Mouse (Mus musculus) thymus, adult 2 months (tissue): Measurements from ENCODE around the gene P2rx7.

Source experiments
- CTCF ChIP-seq: fragments of 200-500 bp; IDR thresholded peaks from 2 replicates; pipeline ENCODE4 v1.5.1; 2012; ENCODE audit warnings: mild to moderate bottlenecking, control low read depth, low read length, moderate library complexity, borderline replicate concordance; ENCODE audit not compliant: control insufficient read depth, poor library complexity, insufficient read depth; ENCODE audit errors: extremely low read depth
- POLR2A ChIP-seq: fragments of 200-500 bp; IDR thresholded peaks from 2 replicates; pipeline ENCODE4 v1.6.1; 2012; ENCODE audit warnings: mild to moderate bottlenecking, low read length, control low read depth, moderate library complexity; ENCODE audit not compliant: control insufficient read depth, poor library complexity, insufficient read depth; ENCODE audit errors: extremely low read depth

GRCm38 (mm10) chr5:122636308-122636707 is 7.4 kb upstream of the P2rx7 start:
- TF ChIP-seq CTCF (no peak), POLR2A (no peak)
